Mouse (Mus musculus) hindbrain, embryonic 13.5 days (tissue): ENCODE measurements around the gene Baat. TPM values are rescaled to one million over a fixed set of nuclear protein-coding genes. Genes with fewer than 3 reads are reported as not detected.

ENCODE experiments used
- ATAC-seq: fragments of 200-750 bp; cut with Nextera tagmentation; 2 replicates; pipeline ENCODE4 v1.8.0; 2017; ENCODE audit warnings: moderate TSS enrichment; ENCODE audit not compliant: low FRiP score
- H3K27ac ChIP-seq: fragments of 300-500 bp; sonication (generic); 2 replicates; pipeline ENCODE4 v1.5.1; 2015; ENCODE audit warnings: inconsistent platforms, mild to moderate bottlenecking, moderate library complexity
- H3K27me3 ChIP-seq: fragments of 300-500 bp; sonication (generic); 2 replicates; pipeline ENCODE4 v1.6.1; 2015; ENCODE audit warnings: mild to moderate bottlenecking, inconsistent platforms
- H3K36me3 ChIP-seq: fragments of 300-500 bp; sonication (generic); 2 replicates; pipeline ENCODE4 v1.6.1; 2015; ENCODE audit warnings: mild to moderate bottlenecking, inconsistent platforms
- H3K4me1 ChIP-seq: fragments of 300-500 bp; sonication (generic); replicated peaks from 2 replicates; pipeline ENCODE4 v1.6.1; 2015; ENCODE audit warnings: inconsistent platforms
- H3K4me2 ChIP-seq: fragments of 300-500 bp; sonication (generic); 2 replicates; pipeline ENCODE4 v1.6.1; 2015; ENCODE audit warnings: inconsistent platforms, mild to moderate bottlenecking, moderate library complexity
- H3K4me3 ChIP-seq: fragments of 300-500 bp; sonication (generic); 2 replicates; pipeline ENCODE4 v1.5.1; 2015; ENCODE audit warnings: mild to moderate bottlenecking, inconsistent platforms
- H3K9ac ChIP-seq: fragments of 300-500 bp; sonication (generic); 2 replicates; pipeline ENCODE4 v1.6.1; 2015; ENCODE audit warnings: mild to moderate bottlenecking, inconsistent platforms
- H3K9me3 ChIP-seq: fragments of 300-500 bp; sonication (generic); 2 replicates; pipeline ENCODE4 v1.6.1; 2016; ENCODE audit warnings: inconsistent platforms
- WGBS: fragments of 180-500 bp; shearing (Covaris S2); methylation state at CpG from one replicate; pipeline ENCODE4 v1.1.7; 2015; 5-methylcytosine and 5-hydroxymethylcytosine counted together
- polyA plus RNA-seq: library from polyadenylated mRNA; unstranded; fragments of >200 nt; fragmentation: Nextera tagmentation; extraction: Ambion mirVana; gene quantifications from 2 replicates; pipeline ENCODE4 v1.2.1, GENCODE M21; 2015

The Baat gene
- polyA plus RNA-seq, result 0.13 TPM in 1 of 2 replicates, not detected in the other

- Histone ChIP-seq H3K9ac (no peak within 1 kb of the TSS), H3K4me1 (no peaks in the 10 kb centered on the region), H3K27me3 (no peaks in the 10 kb centered on the region), H3K36me3 (no peaks in the 10 kb centered on the region), H3K4me3 (no peak within 1 kb of the TSS), H3K27ac (no peak within 1 kb of the TSS), H3K4me2 (no peak within 1 kb of the TSS), H3K9me3 (no peaks in the 10 kb centered on the region)
- no peak for ATAC-seq
- WGBS, result 82% methylated on average over 3 of the region's 3 CpGs
Measured at GRCm38 (mm10) chr4:49506386-49506785, at the start of gene Baat. Gene Baat, minus strand, starts transcription at chr4:49506557.

DNA sequence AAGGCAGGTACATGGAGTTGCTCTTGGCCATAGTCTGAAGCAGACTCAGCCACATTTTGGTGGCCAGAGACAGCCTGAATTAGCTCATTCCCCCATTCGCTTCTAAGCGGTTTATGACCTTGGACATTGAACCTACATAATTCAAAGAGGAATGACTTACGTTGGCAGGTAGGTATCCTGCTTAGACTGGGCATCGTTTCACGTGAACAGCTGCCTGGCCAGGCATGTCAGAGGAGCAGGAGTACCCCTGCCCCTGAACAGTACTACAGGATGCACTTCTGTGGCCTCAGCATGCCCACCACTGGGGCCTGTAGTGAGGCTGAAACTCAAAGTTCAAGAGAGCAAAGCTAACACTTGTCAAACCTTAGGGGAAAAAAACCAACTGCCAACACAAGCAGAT is 47.0 kb upstream of the Baat start:
- H3K4me1 ChIP-seq, result no peaks in the 10 kb centered on the region
- no peaks in the 10 kb centered on the region for H3K9me3 ChIP-seq
- no peak overlapping the region for H3K27ac ChIP-seq
- H3K9ac ChIP-seq, result no peak overlapping the region
- no peak for ATAC-seq
- H3K27me3 ChIP-seq, result no peaks in the 10 kb centered on the region
- no peak overlapping the region for H3K4me2 ChIP-seq
- H3K36me3 ChIP-seq, result no peaks in the 10 kb centered on the region
- no peak overlapping the region for H3K4me3 ChIP-seq
- 91% methylated on average over 5 of the region's 5 CpGs for WGBS

DNA sequence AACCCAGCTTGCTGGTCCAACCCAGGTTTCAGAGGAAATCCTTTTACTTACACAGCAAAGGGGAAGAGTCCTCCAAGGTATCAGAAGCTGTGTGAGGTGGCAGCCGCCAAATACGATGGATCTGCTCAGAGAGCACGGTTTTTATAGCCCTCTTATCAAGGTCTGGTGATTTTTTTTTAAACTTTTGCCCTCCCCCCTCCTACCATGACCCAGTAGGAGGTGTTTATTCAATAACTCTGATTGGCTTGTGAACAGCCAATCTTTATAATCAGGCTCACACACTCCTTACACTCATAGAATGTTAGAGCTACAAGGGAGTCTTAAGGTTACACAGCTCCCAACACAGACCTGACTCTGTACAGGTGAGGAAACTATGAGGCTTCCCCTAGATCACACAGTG is 43.0 kb upstream of the Baat start, which contains the start of gene Aldob:
TSS of gene Aldob (minus strand) at position 164 of the 400 bp plus-strand sequence.
- H3K4me3 ChIP-seq, result no peak within 1 kb of the TSS
- WGBS, result 68% methylated on average over 3 of the region's 3 CpGs

GRCm38 (mm10) chr4:49547544-49548219 is 41.3 kb upstream of the Baat start:
- ATAC-seq, result no peak
- Histone ChIP-seq H3K9me3 (no peaks in the 10 kb centered on the region), H3K4me3 (no peak overlapping the region), H3K9ac (no peak overlapping the region), H3K4me1 (no peaks in the 10 kb centered on the region), H3K27me3 (no peaks in the 10 kb centered on the region), H3K27ac (no peak overlapping the region), H3K4me2 (no peak overlapping the region), H3K36me3 (no peaks in the 10 kb centered on the region)
- 87% methylated on average over 7 of the region's 7 CpGs for WGBS

More for the DNA sequence above, 43.0 kb upstream of the Baat start, which contains the start of gene Aldob:
- Histone ChIP-seq H3K4me1 (no peaks in the 10 kb centered on the region), H3K9ac (no peak within 1 kb of the TSS), H3K36me3 (no peaks in the 10 kb centered on the region), H3K27me3 (no peaks in the 10 kb centered on the region), H3K4me2 (no peak within 1 kb of the TSS), H3K9me3 (no peaks in the 10 kb centered on the region), H3K27ac (no peak within 1 kb of the TSS)
- no peak for ATAC-seq

GRCm38 (mm10) chr4:49546873-49547543 is 40.7 kb upstream of the Baat start:
- H3K27ac ChIP-seq, result no peak overlapping the region
- no peaks in the 10 kb centered on the region for H3K9me3 ChIP-seq
- no peak overlapping the region for H3K4me2 ChIP-seq
- H3K27me3 ChIP-seq, result no peaks in the 10 kb centered on the region
- H3K36me3 ChIP-seq, result no peaks in the 10 kb centered on the region
- 79% methylated on average over 6 of the region's 6 CpGs for WGBS
- no peak overlapping the region for H3K9ac ChIP-seq
- no peak overlapping the region for H3K4me3 ChIP-seq
- H3K4me1 ChIP-seq, result no peaks in the 10 kb centered on the region
- ATAC-seq, result no peak

GRCm38 (mm10) chr4:49546026-49546425 is 39.7 kb upstream of the Baat start:
- Histone ChIP-seq H3K27ac (no peak overlapping the region), H3K9me3 (no peaks in the 10 kb centered on the region), H3K9ac (no peak overlapping the region), H3K4me2 (no peak overlapping the region), H3K27me3 (no peaks in the 10 kb centered on the region), H3K4me3 (no peak overlapping the region), H3K4me1 (no peaks in the 10 kb centered on the region), H3K36me3 (no peaks in the 10 kb centered on the region)
- WGBS, result 98% methylated on average over 2 of the region's 2 CpGs
- no peak for ATAC-seq

GRCm38 (mm10) chr4:49540966-49541365 is 34.6 kb upstream of the Baat start:
- H3K27me3 ChIP-seq, result no peaks in the 10 kb centered on the region
- no peak overlapping the region for H3K4me2 ChIP-seq
- no peaks in the 10 kb centered on the region for H3K4me1 ChIP-seq
- no peak for ATAC-seq
- H3K9me3 ChIP-seq, result no peaks in the 10 kb centered on the region
- H3K27ac ChIP-seq, result no peak overlapping the region
- no peaks in the 10 kb centered on the region for H3K36me3 ChIP-seq
- no peak overlapping the region for H3K4me3 ChIP-seq
- 78% methylated on average over 3 of the region's 3 CpGs for WGBS
- H3K9ac ChIP-seq, result no peak overlapping the region

GRCm38 (mm10) chr4:49539665-49540064 is 33.3 kb upstream of the Baat start:
- H3K27ac ChIP-seq, result no peak overlapping the region
- no peak for ATAC-seq
- H3K4me3 ChIP-seq, result no peak overlapping the region
- no peak overlapping the region for H3K9ac ChIP-seq
- H3K9me3 ChIP-seq, result no peaks in the 10 kb centered on the region
- no peaks in the 10 kb centered on the region for H3K4me1 ChIP-seq
- no peak overlapping the region for H3K4me2 ChIP-seq
- WGBS, result 78% methylated on average over 6 of the region's 6 CpGs
- H3K36me3 ChIP-seq, result no peaks in the 10 kb centered on the region
- no peaks in the 10 kb centered on the region for H3K27me3 ChIP-seq

DNA sequence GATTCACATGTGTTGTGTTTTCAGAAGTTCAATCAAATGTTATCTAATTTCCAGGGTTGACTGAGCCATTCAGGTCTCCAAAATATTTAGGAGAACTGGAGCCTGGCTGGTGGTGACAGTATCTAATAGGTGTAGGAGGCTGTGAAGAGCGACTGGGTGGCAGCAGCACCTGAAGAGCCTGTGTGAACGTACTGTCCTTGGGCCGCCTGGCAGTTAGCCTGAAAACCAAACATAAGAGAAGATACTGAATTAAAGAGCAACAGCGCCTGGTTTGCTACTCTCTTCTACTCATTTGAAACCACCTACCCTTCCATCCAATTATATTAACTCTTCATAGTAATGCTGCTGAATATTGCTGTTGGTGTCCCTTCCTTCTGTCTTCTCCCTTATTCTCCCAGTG is 30.3 kb upstream of the Baat start:
- ATAC-seq, result no peak
- no peak overlapping the region for H3K4me2 ChIP-seq
- H3K9ac ChIP-seq, result no peak overlapping the region
- H3K27me3 ChIP-seq, result no peaks in the 10 kb centered on the region
- no peaks in the 10 kb centered on the region for H3K4me1 ChIP-seq
- H3K36me3 ChIP-seq, result peaks cover 13% of the 10 kb centered on the region
- no peaks in the 10 kb centered on the region for H3K9me3 ChIP-seq
- H3K27ac ChIP-seq, result no peak overlapping the region
- WGBS, result 90% methylated on average over 4 of the region's 4 CpGs
- H3K4me3 ChIP-seq, result no peak overlapping the region

GRCm38 (mm10) chr4:49535675-49536294 is 29.4 kb upstream of the Baat start:
- Histone ChIP-seq H3K27ac (no peak overlapping the region), H3K9me3 (no peaks in the 10 kb centered on the region), H3K4me3 (no peak overlapping the region), H3K4me1 (no peaks in the 10 kb centered on the region), H3K4me2 (no peak overlapping the region), H3K27me3 (no peaks in the 10 kb centered on the region), H3K9ac (no peak overlapping the region), H3K36me3 (peaks cover 17% of the 10 kb centered on the region)
- ATAC-seq, result no peak
- 90% methylated on average over 4 of the region's 4 CpGs for WGBS

DNA sequence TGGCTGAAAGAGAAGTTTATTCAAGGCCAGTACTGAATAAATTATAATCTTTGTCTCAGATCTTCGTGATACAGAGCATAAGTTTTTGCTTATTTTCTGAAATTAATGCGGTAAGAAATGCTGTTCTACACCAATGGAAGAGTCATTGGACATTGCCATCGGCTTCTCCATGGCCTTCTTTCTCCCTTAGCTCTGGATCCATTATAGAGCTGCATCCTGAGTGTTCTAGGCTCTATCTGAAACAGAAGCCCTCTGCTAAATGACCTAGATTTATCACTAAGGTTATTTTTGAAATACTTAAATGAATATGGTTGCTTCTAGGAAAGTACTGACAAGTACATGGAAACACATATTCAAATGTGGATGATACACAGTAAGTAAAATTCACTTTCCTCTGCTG is 28.7 kb upstream of the Baat start:
- H3K9ac ChIP-seq, result no peak overlapping the region
- no peaks in the 10 kb centered on the region for H3K4me1 ChIP-seq
- no peak for ATAC-seq
- H3K9me3 ChIP-seq, result peaks cover 7% of the 10 kb centered on the region
- no peak overlapping the region for H3K4me3 ChIP-seq
- H3K27ac ChIP-seq, result no peak overlapping the region
- no peaks in the 10 kb centered on the region for H3K27me3 ChIP-seq
- H3K36me3 ChIP-seq, result peaks cover 25% of the 10 kb centered on the region
- no peak overlapping the region for H3K4me2 ChIP-seq
- WGBS, result 87% methylated on average over 3 of the region's 3 CpGs

- WGBS, result 70% methylated on average over 9 of the region's 9 CpGs
- peak overlapping the region; percentile 79 for H3K4me2 ChIP-seq
- no peaks in the 10 kb centered on the region for H3K27me3 ChIP-seq
- H3K36me3 ChIP-seq, result peaks cover 27% of the 10 kb centered on the region
- H3K27ac ChIP-seq, result no peak overlapping the region
- H3K9me3 ChIP-seq, result no peaks in the 10 kb centered on the region
- ATAC-seq, result no peak
- H3K9ac ChIP-seq, result no peak overlapping the region
- H3K4me1 ChIP-seq, result peaks cover 32% of the 10 kb centered on the region
- H3K4me3 ChIP-seq, result no peak overlapping the region
Measured at GRCm38 (mm10) chr4:49522576-49522975, 16.2 kb upstream of the Baat start.
